Mouse (Mus musculus) E14TG2a.4 (cell line): ENCODE measurements at regions not wholly inside any gene's neighbourhood (a gene's known extent, or its start where the extent isn't known, plus 50 kb on each side); places are given as distances from the start of the nearest gene placed in this dataset.

Source experiments
- CTCF ChIP-seq: conservative IDR thresholded peaks from 2 replicates; pipeline ENCODE4 v1.5.1; 2014; ENCODE audit warnings: low read length
- POU5F1 ChIP-seq: IDR thresholded peaks from 2 replicates; pipeline ENCODE4 v1.6.1; 2014; ENCODE audit warnings: low read length, borderline replicate concordance

DNA sequence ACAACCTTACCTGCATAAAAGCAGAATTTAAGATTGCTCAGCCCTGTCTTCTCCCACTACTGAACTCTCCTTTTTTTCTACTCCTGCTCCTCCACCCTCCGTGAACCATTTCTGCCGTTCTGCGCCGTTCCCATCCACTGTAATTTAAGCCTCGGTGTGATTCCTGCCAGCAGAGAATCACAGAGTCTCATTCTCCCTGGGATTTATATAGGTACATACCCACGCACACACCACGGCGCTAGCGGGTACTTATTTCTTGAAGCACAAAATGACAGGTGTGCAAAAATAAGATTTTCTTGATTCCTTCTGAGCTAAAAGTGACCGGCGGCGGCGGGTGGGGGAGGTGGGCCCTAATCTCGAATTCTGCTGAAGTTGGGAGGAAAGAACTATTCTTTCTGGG is 324.5 kb upstream of the Atp2b1 start:
- TF ChIP-seq CTCF (no peak), POU5F1 (no peak)
